Mouse (Mus musculus) MEL (cell line): ENCODE data around the gene Arpp21.

Experiments
- CHD1 ChIP-seq: IDR thresholded peaks from 2 replicates; pipeline ENCODE4 v1.6.1; 2012; ENCODE audit warnings: low read depth, mild to moderate bottlenecking, inconsistent platforms, low read length, improper control_type of control experiment
- CTCF ChIP-seq, 3 experiments: IDR thresholded peaks in 2 of 3; conservative IDR thresholded peaks in 1 of 3; 2 replicates each; pipeline ENCODE4 v1.5.1; 2011 to 2012; ENCODE audit warnings: low read length in 3 of 3, low read depth in 2 of 3, mild to moderate bottlenecking in 2 of 3, improper control_type of control experiment in 1 of 3, inconsistent platforms in 1 of 3, mixed read lengths in 1 of 3, moderate library complexity in 1 of 3; ENCODE audit not compliant: control insufficient read depth in 1 of 3, insufficient read depth in 1 of 3, poor library complexity in 1 of 3, severe bottlenecking in 1 of 3
- MAX ChIP-seq: IDR thresholded peaks from 2 replicates; pipeline ENCODE4 v1.6.1; 2011; ENCODE audit warnings: low read length, improper control_type of control experiment
- MEF2A ChIP-seq: IDR thresholded peaks from 2 replicates; pipeline ENCODE4 v1.6.1; 2014; ENCODE audit warnings: low read depth, mild to moderate bottlenecking, inconsistent platforms, low read length, improper control_type of control experiment; ENCODE audit not compliant: poor library complexity, insufficient replicate concordance, severe bottlenecking; ENCODE audit errors: extremely low read depth
- NELFE ChIP-seq: IDR thresholded peaks from 2 replicates; pipeline ENCODE4 v1.6.1; 2011; ENCODE audit warnings: low read depth, low read length, improper control_type of control experiment
- POLR2AphosphoS2 ChIP-seq: IDR thresholded peaks from 2 replicates; pipeline ENCODE4 v1.6.1; 2011; ENCODE audit warnings: low read length, improper control_type of control experiment
- RCOR1 ChIP-seq: IDR thresholded peaks from 2 replicates; pipeline ENCODE4 v1.6.1; 2012; ENCODE audit warnings: low read depth, mild to moderate bottlenecking, inconsistent platforms, low read length, improper control_type of control experiment
- SIN3A ChIP-seq: IDR thresholded peaks from 2 replicates; pipeline ENCODE4 v1.6.1; 2012; ENCODE audit warnings: low read length, improper control_type of control experiment, inconsistent platforms
- TBP ChIP-seq: IDR thresholded peaks from 2 replicates; pipeline ENCODE4 v1.8.0; 2011; ENCODE audit warnings: low read depth, low read length, improper control_type of control experiment
- ZC3H11A ChIP-seq: IDR thresholded peaks from 2 replicates; pipeline ENCODE4 v1.6.1; 2012; ENCODE audit warnings: low read depth, mild to moderate bottlenecking, inconsistent platforms, low read length, improper control_type of control experiment

DNA sequence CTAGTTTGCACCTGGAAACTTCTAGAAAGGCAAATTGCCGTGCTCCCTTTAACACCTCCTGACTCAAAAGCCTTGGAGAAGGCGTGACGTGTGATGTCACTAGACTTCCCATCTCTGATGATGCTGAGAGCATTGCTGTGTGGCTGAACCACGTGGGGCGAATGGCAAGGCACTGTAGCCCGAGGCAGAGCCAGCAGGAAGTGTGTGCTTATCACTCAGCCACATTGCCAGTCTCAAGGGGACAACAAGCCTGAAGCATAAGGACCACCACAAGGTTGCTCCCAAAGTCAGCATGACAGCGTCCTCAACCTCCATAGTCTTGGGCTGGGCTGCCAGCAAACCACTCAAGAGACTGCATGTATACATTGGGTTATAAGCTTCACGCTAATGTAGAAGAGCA lies 95.1 kb downstream of the Arpp21 start:
- TF ChIP-seq MAX = no peak
- no peak for TF ChIP-seq TBP
- TF ChIP-seq CTCF (IDR thresholded peaks at IDR 0.05 in 2 of 3, conservative IDR thresholded peaks at IDR 0.05 in 1 of 3; ENCODE audit: control insufficient read depth in 1 of 3, insufficient read depth in 1 of 3, low read depth in 2 of 3, low read length in 3 of 3, poor library complexity in 1 of 3, severe bottlenecking in 1 of 3) = no peak
- no peak for TF ChIP-seq NELFE
- no peak for TF ChIP-seq CHD1
- no peak for TF ChIP-seq MEF2A
- TF ChIP-seq RCOR1 = no peak
- TF ChIP-seq POLR2AphosphoS2 = no peak
- TF ChIP-seq SIN3A = no peak
- no peak for TF ChIP-seq ZC3H11A
